Mouse (Mus musculus): ENCODE results near the gene Kcnq5.
A peak's percentile ranks its signal among the peaks of the same experiment; 100 is the strongest.
"Not testable (repeated sequence)": the region's sequence is repeated elsewhere in the genome, so short reads cannot be mapped to it uniquely, and the experiment has no call there.

Gene Kcnq5

DNA sequence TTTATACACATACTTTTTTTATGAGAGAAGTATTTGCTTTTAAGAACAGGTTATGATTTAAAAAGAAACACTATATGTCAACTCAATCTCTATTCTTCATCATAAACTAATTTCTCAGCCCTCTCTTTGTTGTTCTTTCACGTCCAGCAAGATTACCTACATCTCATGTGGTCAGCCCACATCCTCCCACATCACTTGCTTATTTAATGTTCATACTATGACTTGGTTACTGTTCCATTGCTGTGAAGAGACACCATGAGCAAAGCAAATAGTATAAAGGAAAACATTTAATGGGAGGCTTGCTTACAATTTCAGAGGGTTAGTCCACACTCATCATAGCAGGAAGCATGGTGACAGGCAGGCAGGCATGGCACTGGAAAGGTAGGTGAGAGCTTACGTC is 124.4 kb downstream of the Kcnq5 start:
- no peak for DNase-seq

- peak; percentile 47 for DNase-seq
Observed at GRCm38 (mm10) chr1:21836337-21836736, 125.4 kb downstream of the Kcnq5 start.

DNA sequence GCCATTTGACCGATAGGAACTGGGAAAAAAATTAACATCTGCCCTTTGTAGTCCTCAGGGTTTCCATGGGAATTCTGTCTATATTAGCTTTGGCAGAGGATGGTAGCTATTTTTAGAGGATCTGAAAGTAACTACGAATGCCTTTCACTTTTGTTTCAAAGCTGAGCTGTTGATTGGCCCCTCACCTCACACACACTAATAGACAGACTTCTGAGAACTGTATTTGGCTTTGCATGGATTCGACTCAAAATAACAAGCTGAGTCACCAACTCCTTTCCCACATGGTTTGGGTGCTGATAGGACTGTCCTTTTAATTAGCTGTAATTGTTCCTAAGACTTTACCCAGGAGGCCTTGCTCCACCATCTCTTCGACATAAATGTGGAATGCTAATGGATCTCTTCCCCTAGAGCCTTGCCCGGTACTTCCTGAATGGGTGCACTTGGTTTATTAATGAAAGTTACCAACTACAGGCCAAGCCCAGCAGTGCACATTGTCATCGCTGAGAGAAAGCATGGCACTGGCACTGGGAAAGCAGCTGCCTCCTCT is 131.8 kb downstream of the Kcnq5 start:
- no peak for DNase-seq

GRCm38 (mm10) chr1:21820066-21820630 is 141.6 kb downstream of the Kcnq5 start:
- peak; percentile 5 for DNase-seq

- peak; percentile 19 for DNase-seq
Observed at GRCm38 (mm10) chr1:21805064-21805463, 156.7 kb downstream of the Kcnq5 start.

DNA sequence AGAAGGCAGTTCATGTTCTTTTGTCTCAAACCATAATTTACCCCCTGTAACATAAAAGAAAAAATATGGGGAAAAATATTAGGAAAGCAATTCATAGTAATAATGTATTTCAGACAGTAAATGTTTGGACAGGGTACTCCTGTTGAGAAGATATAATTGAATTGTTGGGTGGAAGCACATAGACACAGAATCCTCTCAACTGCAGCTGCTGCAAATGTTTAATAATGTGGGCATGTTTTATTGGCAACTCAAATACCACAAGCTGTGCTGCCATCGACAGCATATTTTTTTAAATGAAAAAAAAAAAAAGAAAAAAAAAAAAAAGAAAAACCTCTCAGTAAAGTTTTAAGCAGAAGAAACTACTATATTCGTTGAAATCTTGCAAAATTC is 157.3 kb downstream of the Kcnq5 start:
- no peak for DNase-seq

- no peak for DNase-seq
Observed at GRCm38 (mm10) chr1:21803751-21804476, 157.8 kb downstream of the Kcnq5 start.

DNA sequence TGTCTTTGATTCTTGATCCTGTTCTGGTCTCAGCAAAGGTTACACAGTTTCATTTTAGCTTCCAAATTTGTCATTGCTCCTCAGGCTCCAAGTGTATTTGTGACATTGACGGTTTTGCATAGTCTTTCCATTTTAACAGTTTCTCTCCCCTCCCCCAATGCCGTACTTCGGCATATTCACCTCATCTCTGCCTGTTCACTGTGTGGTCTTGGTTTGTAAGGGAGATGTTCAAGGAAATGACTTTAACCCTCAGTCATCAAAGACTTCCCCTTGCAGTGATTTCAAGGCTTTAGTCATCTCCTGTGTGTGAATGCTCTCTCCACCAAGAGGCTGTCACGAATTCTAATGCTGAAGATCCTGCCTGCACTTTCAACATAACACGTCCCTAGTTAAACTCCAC is 181.0 kb downstream of the Kcnq5 start:
- DNase-seq = no peak

DNA sequence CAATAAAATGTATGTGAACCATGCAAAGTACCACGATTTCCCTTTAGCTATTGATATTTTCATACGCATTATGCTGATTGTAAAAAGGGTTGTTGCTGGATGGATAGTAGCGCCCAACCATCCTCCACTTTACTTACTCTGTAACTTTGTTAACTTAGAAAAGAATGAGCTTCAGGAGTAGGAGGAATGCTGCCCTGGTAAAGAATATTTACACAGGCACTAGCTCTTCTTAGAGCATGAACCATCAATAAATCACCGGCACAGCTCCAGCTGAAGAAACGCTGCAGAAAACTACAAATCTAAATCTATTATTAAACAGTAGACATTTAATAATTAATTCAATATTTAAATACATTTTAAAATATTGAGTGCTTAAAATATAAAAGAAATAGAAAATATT is 184.2 kb downstream of the Kcnq5 start:
- no peak for DNase-seq

DNA sequence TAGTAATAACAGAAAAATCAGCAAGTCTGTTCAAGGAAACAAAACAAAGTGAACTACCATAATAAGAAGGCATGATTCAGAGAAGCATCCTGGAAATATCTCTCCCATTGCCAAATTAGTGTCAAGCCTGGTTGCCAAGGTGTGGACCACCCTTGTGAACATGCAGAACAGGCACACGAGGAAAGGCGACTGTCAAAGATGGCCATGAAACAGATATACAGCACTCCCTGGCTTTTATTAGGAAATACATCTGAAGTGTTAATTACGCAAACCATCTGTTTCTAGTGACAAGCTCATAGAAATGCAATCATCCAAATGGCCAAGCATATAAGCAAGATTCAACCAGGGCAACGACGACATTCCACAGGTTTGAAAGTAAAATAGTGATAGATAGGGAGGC is 187.8 kb downstream of the Kcnq5 start:
- no peak for DNase-seq

DNA sequence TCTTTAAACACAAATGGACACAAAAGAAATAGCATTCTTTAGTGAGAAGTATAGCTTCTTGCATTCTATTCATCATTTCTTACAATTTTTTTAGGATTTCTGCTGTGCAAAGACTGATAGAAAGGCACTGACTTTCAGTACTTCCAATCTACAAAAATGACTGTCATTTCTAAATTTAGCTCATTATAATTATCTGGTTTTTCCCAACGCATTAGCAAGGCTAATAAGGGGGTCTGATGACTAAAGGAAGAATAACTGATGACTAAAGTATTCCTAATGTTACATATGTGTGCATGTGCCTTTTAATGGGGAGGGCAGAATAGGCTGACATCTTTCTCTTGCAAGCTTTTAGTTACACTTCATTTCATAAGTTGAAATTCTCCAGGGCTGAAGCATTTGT is 191.2 kb downstream of the Kcnq5 start:
- DNase-seq = no peak

DNA sequence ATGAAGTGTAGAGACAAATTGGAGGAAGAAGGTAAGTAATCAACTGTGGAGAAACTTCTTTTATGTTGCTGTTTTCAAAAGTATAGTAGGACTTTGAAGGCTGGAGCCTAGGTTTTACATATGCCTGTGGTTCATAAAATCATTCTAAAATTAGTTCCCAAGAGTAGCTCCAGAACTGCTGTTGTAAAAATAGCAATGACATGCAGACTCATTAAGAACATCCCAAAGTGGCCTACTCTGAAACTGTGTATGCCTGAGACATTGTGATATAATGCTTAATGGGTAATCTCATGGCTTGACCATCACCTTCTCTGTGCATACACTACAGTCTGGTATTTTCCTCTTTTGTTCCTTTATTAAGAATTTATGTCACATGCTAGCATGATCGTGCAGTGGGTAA is 212.4 kb downstream of the Kcnq5 start:
- no peak for DNase-seq

DNA sequence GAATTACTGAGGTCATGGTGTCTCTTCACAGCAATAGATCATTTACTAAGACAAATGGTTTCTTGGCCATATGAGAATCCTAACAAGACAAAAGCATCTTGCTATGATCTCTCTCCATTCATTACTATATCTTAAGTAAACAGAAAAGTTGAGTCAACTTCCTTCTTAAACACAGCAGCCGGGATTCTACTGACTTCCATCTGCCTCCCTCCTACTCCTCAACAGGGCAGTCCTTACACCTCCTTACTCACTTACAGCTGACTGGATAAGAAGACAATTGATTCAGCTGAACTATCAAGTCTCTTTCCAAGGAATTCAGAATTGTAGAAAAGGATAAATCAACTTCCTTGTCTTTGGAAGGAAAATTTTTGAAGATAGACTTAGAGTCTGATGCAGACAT is 232.6 kb downstream of the Kcnq5 start:
- DNase-seq = no peak

GRCm38 (mm10) chr1:21723231-21723630 is 238.5 kb downstream of the Kcnq5 start:
- not testable (repeated sequence) for DNase-seq

- DNase-seq = no peak
Observed at GRCm38 (mm10) chr1:21721246-21721645, 240.5 kb downstream of the Kcnq5 start.

GRCm38 (mm10) chr1:21714816-21715215 is 246.9 kb downstream of the Kcnq5 start:
- no peak for DNase-seq

DNA sequence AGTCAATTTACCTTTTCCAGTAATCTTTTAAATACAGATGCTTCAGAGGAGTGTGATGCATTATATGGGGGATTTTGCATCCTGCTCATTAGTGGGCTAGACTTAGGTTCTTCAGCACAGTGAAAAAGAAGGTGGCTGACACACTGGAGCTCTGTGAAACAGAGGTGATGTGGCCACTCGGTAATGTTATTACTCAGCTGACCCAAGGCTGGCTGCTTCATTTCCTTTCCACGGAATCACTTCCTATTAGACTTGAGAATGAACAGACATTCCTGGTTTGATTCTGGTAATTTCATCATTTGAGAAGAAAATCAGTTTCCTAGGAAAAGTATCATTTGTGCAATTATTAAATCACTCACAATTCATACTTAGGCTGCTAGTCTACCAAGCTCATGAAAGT is 249.0 kb downstream of the Kcnq5 start:
- DNase-seq = no peak

DNA sequence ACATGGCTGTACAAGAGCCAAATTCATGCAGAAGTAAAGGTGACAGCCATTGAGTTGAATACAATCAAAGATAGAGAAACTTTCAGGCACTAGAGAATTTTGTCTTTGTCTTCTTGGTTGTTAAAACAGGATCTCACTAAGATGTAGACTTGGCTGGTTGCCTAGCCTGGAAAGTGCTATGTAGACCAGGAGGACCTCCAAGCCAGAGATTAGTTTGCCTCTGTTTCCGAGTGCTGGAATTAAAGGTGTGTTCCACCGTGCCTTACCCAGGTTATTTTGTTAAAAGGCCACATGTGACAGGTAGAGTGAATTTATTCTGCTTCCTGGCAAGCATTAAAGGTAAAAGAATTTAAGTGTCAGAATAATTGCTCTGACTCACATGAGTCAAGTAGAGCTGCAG is 271.3 kb downstream of the Kcnq5 start:
- no peak for DNase-seq

DNA sequence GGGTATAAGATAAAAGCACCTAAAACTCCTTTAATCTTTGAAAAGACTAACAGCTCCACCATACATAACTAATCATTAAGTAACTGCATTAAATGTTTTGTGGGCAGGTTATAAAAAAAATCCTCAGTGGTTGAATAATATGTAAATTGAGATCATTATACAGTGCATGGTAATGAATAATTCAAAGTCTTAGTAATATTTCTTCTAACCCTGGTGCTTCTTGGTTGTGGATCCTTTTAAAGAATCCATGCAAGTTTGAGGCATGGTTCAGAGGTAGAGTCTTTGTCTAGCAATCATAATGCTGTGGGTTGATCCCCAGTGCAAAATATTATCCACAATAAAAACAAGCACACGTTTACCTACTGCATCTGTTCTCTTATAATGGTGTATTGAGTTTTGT is 272.8 kb downstream of the Kcnq5 start:
- no peak for DNase-seq

DNA sequence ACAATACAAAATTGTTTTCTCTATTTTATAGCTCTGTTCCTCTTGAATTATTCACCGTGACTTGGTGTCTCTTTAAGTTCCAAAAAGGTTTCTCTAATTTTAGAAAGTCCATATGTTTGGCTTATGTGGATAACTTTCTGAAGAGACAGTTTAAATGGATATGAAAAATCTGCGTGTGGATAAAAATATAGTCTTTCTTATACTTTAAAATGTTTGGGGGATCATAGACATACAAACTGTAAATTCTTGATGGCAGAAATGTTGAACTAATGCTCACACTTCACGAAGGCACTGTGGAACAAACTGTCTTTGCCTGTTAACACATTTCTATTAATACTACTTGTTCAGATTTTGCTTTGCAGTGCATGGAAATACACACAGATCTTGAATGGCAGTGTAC is 277.3 kb downstream of the Kcnq5 start:
- DNase-seq = no peak

DNA sequence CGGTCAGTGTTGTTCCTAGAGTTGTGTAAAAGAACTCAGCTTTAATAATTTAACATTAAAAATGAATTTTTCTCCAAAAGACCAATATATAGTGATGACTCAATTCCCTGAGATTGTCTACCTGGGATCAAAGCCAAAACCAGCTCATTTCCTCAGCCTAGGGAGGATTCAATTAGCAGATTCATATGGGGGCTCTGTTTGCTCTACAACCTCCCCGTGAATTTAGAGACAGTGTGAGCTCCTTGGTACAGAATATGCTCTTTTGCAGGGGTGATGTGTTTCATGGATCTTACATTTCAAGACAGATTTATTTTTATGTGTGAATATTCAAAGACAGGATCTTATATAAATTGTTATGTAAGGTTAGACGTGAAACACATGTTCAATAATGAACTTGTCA is 284.9 kb downstream of the Kcnq5 start:
- no peak for DNase-seq

DNA sequence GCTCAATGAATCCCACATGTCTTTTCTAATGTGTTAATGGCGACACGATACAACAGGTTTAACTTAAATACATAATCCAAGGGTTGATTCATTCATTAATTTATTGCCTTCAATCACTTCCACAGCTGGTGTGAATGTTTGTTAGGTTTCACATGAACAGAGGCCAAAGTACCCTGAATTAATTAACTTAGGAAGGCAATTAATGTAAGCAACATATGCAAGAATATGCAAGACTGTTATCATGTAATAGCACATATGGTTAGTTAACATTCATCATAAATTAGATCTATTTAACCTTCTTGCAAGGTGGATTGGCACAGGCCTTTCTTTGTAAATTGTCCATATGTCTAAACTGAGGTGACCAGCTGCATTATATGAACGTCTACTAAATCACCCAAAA is 300.9 kb downstream of the Kcnq5 start:
- DNase-seq = no peak

DNA sequence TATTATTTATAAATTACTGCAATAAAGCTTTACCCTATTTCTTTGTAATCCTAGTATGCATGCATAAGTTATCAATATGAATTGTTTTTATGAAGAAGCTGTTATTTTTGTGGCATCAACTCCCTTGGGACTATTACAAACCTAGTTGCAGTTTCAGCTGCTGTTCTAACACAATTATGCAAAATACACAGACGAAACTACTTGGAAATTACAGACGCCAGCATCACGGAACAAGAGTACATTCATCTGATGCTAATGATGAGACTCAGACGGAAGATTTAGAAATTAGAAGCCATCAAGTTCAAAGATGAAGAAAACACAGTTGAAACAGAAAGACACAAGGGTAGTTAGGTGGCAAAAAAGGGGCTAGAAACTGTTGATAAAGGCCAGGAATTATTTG is 310.9 kb downstream of the Kcnq5 start:
- no peak for DNase-seq

DNA sequence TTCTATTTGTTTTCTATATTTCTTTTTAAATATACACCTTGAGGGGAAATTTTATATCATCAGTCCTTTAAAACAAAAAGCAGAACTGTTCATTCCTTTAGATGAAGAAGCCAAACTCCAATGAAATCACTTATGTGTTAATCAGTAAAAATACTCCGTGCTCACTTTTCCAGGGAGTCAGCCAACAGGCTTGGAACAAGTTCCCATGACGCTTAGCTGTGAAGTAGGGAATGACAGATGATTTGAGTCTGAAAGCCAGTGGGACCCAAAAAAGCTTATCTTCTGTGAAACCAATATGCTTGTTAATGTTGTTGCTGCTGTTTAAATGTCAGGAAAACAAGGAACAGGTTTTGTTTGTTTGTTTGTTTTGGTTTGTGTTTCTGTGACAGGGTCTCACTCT is 326.3 kb downstream of the Kcnq5 start:
- DNase-seq = no peak

- DNase-seq = no peak
Observed at GRCm38 (mm10) chr1:21634013-21634412, 327.7 kb downstream of the Kcnq5 start.
